Mouse (Mus musculus) embryonic fibroblast, embryonic 13.5 days (primary cell): Measurements from ENCODE around the gene Camkk1. TPM values are rescaled to one million over a fixed set of nuclear protein-coding genes. Genes with fewer than 3 reads are reported as not detected.
A peak's percentile ranks its signal among the peaks of the same experiment; 100 is the strongest.

Source experiments
- H3K27ac ChIP-seq: 2 replicates; pipeline ENCODE4 v1.5.1; 2012; ENCODE audit warnings: low read length, control low read depth, inconsistent platforms; ENCODE audit not compliant: insufficient read depth
- H3K4me1 ChIP-seq: 2 replicates; pipeline ENCODE4 v1.6.1; 2011; ENCODE audit warnings: low read length; ENCODE audit not compliant: control insufficient read depth, insufficient read depth
- H3K4me3 ChIP-seq: 2 replicates; pipeline ENCODE4 v1.5.1; 2011; ENCODE audit warnings: mild to moderate bottlenecking, control low read depth, low read length; ENCODE audit not compliant: insufficient read depth
- CTCF ChIP-seq: IDR thresholded peaks from 2 replicates; pipeline ENCODE4 v1.5.1; 2011; ENCODE audit warnings: mild to moderate bottlenecking, control low read depth, low read length, moderate library complexity, borderline replicate concordance; ENCODE audit not compliant: insufficient read depth
- POLR2A ChIP-seq: IDR thresholded peaks from 2 replicates; pipeline ENCODE4 v1.6.1; 2011; ENCODE audit warnings: low read depth, mild to moderate bottlenecking, control low read depth, low read length, moderate library complexity
- polyA plus RNA-seq: library from polyadenylated mRNA; stranded (reverse); fragments of >200 nt; gene quantifications from 2 replicates; pipeline ENCODE4 v1.2.4, GENCODE M21; 2011; ENCODE audit warnings: low read depth; ENCODE audit not compliant: missing spikeins, insufficient read length

Gene Camkk1
- polyA plus RNA-seq: 4.2 and 6.7 TPM in 2 replicates

DNA sequence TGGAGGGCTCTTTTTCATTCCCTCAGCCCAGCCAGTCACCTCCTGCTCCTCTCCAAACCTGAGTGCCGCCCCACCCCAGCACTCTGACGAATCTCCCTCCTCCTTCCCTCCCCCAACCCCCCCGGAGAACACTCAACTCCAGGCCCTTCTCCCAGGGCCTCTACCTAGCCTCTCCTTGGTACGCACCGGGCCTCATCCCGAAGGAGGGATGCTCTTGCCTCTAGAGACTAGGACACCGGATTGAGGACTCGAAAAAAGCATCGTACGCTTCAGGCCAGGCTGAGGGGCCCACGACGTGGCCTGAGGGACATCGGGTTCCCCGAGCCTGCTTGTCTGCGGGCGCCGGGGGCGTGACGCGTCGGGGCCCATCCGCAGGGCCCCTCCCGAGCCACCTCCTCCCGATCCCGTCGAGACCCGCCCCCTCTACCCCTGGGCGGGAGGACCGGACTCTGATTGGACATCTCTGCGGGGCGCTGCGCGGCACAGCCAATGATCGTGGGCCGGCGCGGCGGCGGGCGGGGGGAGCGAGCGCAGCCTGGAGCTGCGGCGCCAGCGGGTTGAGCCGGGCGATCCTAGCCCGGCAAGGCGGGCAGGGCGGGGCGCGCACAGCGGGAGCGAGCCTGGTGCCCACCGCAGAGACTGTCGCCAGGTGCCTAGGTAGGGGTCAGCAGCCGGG, at the start of gene Camkk1:
Gene Camkk1 (plus strand): TSS at position 538 of the 676 bp plus-strand sequence.
- TF ChIP-seq POLR2A (peak; percentile 69), CTCF (no peak)
- H3K4me1 ChIP-seq: peaks cover 17% of the 10 kb centered on the region
- peak within 1 kb of the TSS; percentile 59 for H3K4me3 ChIP-seq
- no peak within 1 kb of the TSS for H3K27ac ChIP-seq

DNA sequence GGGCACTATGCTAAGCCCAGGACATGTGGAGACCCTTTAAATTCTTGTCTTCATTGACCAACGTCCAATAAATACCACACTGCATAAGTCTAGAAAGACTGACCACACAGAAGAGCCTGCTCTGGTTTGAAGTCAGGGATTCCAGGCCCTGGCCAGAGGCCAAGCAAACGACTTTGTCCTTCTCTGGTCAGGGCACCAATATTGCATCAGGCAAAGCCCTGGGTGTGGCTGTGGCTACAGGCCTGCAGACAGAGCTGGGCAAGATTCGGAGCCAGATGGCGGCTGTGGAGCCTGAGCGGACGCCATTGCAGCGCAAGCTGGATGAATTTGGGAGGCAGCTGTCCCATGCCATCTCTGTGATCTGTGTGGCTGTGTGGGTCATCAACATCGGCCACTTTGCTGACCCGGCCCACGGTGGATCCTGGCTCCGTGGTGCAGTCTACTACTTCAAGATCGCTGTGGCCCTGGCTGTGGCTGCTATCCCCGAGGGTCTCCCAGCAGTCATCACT, 43.8 kb upstream of the Camkk1 start:
- TF ChIP-seq CTCF (no peak), POLR2A (no peak)
- no peak overlapping the region for H3K4me3 ChIP-seq
- no peak overlapping the region for H3K27ac ChIP-seq
- H3K4me1 ChIP-seq: no peaks in the 10 kb centered on the region

DNA sequence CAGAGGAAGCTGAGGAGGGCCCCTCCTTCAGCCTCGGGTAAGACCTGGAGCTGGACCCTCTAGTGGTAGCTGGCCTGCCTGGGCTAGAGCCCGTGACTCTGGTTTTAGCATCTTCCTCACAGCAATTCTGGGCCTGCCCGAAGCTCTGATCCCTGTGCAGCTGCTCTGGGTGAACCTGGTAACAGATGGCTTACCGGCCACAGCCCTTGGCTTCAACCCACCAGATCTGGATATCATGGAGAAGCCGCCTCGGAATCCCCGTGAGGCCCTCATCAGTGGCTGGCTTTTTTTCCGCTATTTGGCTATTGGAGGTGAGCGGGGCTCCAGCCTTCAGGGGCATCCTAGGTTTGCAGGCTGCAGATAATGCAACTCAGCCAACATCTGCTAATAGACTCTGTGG, 36.3 kb upstream of the Camkk1 start:
- TF ChIP-seq POLR2A (no peak), CTCF (no peak)

GRCm38 (mm10) chr11:72983283-72983682, 35.5 kb upstream of the Camkk1 start:
- TF ChIP-seq CTCF (peak; percentile 39; the same call in 1 of the 2 replicates), POLR2A (no peak)
- no peak overlapping the region for H3K4me3 ChIP-seq
- H3K4me1 ChIP-seq: no peaks in the 10 kb centered on the region
- H3K27ac ChIP-seq: no peak overlapping the region

More for the DNA sequence above, 36.3 kb upstream of the Camkk1 start:
- H3K4me3 ChIP-seq: no peak overlapping the region
- H3K27ac ChIP-seq: no peak overlapping the region
- no peaks in the 10 kb centered on the region for H3K4me1 ChIP-seq

DNA sequence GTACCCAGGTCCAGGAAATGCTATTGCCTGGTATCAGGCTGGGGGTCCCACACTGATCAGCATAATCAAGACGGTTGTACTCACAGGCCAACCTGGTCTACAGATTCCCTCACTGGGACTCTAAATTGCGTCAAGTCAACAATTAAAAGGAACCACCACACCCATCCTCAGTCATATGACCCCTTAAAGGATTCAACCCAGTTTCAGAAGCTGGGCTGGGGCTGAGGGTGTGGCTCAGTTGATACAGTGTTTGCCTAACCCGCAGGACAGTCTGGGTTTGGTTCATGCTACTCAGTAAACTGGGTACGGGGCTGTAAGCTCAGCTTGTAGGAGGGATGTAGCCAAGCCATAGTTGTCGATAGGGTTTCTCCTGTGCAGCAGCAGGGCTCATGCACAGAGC, 32.1 kb upstream of the Camkk1 start:
- H3K27ac ChIP-seq: no peak overlapping the region
- H3K4me1 ChIP-seq: no peaks in the 10 kb centered on the region
- TF ChIP-seq CTCF (no peak), POLR2A (no peak)
- no peak overlapping the region for H3K4me3 ChIP-seq

GRCm38 (mm10) chr11:72987234-72987633, 31.6 kb upstream of the Camkk1 start:
- TF ChIP-seq POLR2A (no peak), CTCF (no peak)
- no peak overlapping the region for H3K4me3 ChIP-seq
- H3K4me1 ChIP-seq: no peaks in the 10 kb centered on the region
- H3K27ac ChIP-seq: no peak overlapping the region

DNA sequence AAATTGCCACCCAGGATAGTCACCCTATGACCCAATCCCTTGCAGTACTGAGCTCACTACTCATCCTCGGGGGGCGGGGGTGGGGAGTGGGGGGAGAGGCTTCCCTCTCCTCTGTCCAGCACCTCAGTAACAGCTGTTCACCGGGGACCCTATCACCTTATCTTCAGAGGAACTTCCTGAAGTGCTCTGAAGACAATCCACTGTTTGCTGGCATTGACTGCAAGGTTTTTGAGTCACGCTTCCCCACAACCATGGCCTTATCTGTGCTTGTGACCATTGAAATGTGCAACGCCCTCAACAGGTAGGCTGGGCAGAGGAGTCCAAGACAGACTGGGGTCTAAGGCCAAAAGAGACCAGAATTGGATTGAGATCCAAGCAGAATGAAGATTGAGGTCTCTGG, 31.0 kb upstream of the Camkk1 start:
- Histone ChIP-seq H3K4me1 (no peaks in the 10 kb centered on the region), H3K4me3 (no peak overlapping the region), H3K27ac (no peak overlapping the region)
- TF ChIP-seq POLR2A (no peak), CTCF (no peak)

DNA sequence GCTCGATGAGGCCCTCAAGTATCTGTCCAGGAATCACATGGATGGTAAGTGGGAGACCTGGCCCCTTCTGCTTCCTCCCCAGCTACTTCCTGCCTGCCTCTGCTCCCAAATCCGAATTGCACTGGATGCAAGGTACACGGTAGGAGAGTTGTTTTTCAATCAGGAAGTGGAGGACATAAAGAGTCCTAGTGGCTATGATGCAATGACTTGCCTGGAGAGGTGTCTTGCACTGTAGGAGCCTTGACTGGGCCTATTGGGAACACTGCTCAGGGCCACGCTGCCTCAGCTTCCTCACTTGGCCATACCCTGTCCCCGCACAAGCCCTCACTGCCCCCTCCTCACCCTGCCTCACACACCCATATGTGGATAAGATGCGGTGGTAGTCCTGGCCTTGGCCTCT, 29.8 kb upstream of the Camkk1 start:
- Histone ChIP-seq H3K4me1 (no peaks in the 10 kb centered on the region), H3K27ac (no peak overlapping the region), H3K4me3 (no peak overlapping the region)
- TF ChIP-seq CTCF (no peak), POLR2A (no peak)

DNA sequence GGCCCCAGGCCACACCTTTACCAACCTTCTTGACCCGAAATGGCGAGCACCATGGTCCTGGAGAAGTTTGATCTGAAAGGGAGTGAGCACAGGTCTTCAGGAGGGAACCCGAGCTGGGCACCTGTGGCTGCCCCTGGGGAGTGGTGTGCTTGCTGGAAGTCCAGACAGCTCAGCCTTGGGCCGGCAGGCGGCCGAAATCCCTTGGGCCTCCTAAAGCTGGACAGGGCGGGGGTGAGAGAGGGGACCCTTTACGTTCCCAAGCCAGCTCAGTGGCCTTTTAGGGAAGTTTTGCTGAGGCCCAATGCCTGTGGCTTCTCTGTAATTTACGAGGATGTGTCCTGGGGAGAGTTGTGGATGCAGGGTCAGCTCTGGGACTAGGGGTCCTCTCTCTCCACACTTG, 28.1 kb upstream of the Camkk1 start:
- Histone ChIP-seq H3K4me3 (no peak overlapping the region), H3K4me1 (no peaks in the 10 kb centered on the region), H3K27ac (no peak overlapping the region)
- TF ChIP-seq CTCF (no peak), POLR2A (no peak)

DNA sequence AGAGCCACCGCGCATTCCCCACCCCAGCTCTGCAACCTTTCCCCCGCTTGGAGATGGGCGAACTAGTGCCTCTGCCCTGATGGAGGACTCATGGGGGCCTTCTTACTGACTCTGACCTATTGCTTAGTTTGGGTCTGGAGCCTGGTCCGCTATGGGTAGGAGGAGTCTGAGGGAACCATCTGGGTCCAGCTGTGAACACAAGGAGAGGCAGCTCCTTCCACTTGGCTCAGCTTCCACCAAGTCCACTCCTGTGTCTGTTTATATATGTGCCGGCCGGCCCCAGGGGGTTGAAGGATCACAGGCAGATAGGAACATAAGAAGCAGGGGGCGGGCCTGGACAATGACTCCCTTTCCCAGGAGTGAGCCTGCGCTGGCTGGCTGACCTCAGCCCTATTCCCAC, 26.8 kb upstream of the Camkk1 start:
- no peak overlapping the region for H3K27ac ChIP-seq
- H3K4me1 ChIP-seq: no peaks in the 10 kb centered on the region
- no peak overlapping the region for H3K4me3 ChIP-seq
- no peak for TF ChIP-seq POLR2A
- TF ChIP-seq CTCF: no peak
